Mouse (Mus musculus): ENCODE data around the gene Gm11444.

- TF ChIP-seq POLR2A (IDR thresholded peaks at IDR 0.05; ENCODE audit: insufficient read length, low read depth) (no peak), MYOG (IDR thresholded peaks at IDR 0.05; ENCODE audit: control insufficient read depth in 1 of 3, insufficient read depth in 1 of 3, insufficient read length in 2 of 3, low read depth in 2 of 3) (no peak), E2F4 (IDR thresholded peaks at IDR 0.05; ENCODE audit: insufficient read depth) (no peak), USF1 (IDR thresholded peaks at IDR 0.05; ENCODE audit: low read depth) (no peak), POLR2AphosphoS2 (IDR thresholded peaks at IDR 0.05; ENCODE audit: insufficient read length, low read depth) (no peak), MAX (IDR thresholded peaks at IDR 0.05; ENCODE audit: low read depth) (no peak), TCF12 (IDR thresholded peaks at IDR 0.05; ENCODE audit: insufficient read depth, poor library complexity, severe bottlenecking) (no peak), REST (IDR thresholded peaks at IDR 0.05; ENCODE audit: insufficient read depth, insufficient read length) (no peak)
Observed at GRCm38 (mm10) chr11:85837291-85837647, 12.9 kb downstream of the Gm11444 start.

Measured in myocyte (in vitro differentiated cells).